Mouse (Mus musculus) spleen, postnatal 10 days (tissue): Measurements from ENCODE around the gene 3110001I22Rik.
"Not testable (repeated sequence)": the region's sequence is repeated elsewhere in the genome, so short reads cannot be mapped to it uniquely, and the experiment has no call there.

ENCODE experiments used
- DNase-seq, 2 experiments: peaks; one replicate each; pipeline ENCODE4 v3.0.0; 2021 to 2022; ENCODE audit warnings: low spot score in 2 of 2

The 3110001I22Rik gene

GRCm38 (mm10) chr16:13671685-13672385 is at the start of gene 3110001I22Rik, which contains the start of gene Bfar:
Gene 3110001I22Rik, plus strand, starts transcription at chr16:13671929.
Gene Bfar, plus strand, starts transcription at chr16:13671858.
- DNase-seq: peak; percentile 77 to 91

- no peak for DNase-seq
Measured at GRCm38 (mm10) chr16:13628345-13628744, 43.4 kb upstream of the 3110001I22Rik start.

- not testable (repeated sequence) for DNase-seq
Measured at GRCm38 (mm10) chr16:13638198-13638597, 33.5 kb upstream of the 3110001I22Rik start.

DNA sequence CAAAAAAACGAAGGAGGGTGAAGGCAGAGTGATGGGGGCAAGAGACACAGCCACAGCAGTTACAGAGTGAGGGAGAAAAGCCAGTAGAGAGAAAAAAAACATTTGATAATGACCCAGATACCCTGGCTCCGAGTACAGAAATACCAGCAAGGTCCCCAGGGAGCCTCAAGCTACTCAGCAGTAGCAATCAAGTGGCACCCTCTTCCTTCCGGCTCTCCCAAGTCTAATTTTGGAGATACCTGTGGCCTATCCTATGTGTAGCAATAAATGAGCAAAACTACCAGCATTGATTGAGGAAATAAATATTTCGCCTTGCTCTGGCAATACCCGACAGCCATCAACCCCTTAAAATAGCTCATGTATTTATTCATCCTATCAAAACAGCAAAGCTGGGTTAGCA is 32.2 kb upstream of the 3110001I22Rik start:
- peak in 1 of 2 experiments; percentile 18 for DNase-seq

GRCm38 (mm10) chr16:13640064-13640463 is 31.7 kb upstream of the 3110001I22Rik start:
- peak in 1 of 2 experiments; percentile 43 for DNase-seq

DNA sequence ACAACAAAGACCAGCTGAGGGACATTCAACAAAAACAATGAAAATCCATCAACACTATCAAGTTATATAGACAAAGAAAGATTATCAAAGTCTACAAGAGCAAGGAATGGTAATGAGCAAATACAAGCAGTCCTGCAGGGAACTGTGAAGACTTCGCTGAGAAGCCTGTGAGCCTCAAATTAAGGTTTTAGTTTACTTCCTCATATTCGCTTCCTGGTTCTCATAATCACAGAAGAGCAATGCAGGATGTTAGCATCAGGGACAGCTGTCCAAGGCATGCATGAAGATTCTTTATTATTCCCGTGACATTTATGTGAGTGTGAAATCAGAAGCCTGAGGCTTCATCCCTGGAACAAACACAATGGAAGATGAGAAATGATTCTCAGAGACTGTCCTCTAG is 27.3 kb upstream of the 3110001I22Rik start:
- DNase-seq: no peak

DNA sequence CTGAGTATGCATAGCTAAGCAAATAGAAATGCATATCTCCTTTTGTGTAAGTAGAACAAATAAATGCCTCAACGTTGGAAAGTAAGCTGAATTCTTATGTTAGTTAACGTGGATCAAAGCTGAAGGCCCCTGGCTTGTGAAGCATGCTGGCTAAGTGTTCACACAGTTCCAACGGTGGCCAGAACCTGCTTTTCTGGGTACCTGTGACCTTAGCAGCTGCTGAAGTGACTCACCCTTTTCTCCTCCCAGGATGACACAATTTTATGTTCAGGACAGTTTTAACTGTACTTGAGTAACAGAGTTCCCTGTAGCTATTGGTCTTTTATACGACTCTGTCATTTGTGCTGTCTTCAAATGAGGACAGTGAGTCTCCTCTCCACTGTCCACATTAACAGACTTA is 25.8 kb upstream of the 3110001I22Rik start:
- DNase-seq: no peak

- DNase-seq: no peak
Measured at GRCm38 (mm10) chr16:13658886-13659285, 12.8 kb upstream of the 3110001I22Rik start.

DNA sequence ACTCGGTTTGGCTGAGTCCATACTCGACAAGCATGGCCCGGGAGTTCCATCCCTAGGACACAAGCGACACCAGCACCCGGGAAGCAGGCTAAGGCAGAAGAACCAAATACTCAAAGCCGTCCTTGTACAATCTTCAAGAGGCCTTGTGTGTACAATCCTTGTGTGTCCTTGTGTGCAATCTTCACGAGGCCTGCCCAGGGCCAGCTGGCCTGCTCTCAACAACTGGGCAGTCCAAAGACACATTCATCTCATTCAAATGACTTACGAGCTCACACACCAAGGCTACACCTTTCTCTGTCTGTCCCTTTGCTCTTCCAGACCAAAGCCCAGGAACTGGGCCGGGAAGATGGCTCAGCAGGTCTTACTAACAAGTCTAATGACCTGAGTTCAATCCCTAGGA is 11.0 kb upstream of the 3110001I22Rik start:
- no peak for DNase-seq

GRCm38 (mm10) chr16:13667878-13668343 is 3.8 kb upstream of the 3110001I22Rik start, which contains the start of gene Parn:
Gene Parn, minus strand, starts transcription at chr16:13668170.
- peak; percentile 86 to 94 for DNase-seq

DNA sequence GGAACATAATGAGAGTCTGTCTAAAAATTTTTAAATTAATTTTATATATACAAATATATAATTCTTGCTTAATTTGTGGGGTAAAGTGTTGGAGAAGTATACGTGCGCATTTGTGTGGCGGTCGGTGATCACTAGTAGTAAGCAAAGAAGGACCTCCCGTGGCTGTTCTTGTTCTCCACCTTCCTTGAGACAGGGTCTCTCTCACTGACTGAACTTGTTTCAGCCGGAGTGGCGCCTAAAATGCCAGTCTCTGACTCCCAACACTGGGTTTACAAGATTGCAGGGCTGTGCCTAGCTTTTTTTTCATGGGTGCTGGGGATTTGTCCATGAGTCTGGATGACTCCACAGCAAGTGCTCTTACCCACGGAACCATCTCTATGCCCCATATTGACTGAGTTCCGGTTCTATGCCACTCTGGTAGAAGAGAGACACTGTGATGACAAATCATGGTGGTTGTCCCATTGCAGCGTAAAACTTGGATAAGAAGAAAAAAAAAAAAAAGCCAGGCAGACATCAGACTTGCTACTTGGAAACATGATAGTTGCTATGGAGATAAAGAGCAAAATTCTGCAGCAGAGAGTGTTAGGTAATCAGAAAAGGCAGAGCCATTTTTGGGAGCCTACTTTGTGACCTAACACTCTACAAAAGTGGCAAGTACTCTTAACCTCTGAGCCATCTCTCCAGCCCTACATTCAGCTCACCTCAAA is 3.2 kb upstream of the 3110001I22Rik start:
- peak in 1 of 2 experiments; percentile 15 for DNase-seq

DNA sequence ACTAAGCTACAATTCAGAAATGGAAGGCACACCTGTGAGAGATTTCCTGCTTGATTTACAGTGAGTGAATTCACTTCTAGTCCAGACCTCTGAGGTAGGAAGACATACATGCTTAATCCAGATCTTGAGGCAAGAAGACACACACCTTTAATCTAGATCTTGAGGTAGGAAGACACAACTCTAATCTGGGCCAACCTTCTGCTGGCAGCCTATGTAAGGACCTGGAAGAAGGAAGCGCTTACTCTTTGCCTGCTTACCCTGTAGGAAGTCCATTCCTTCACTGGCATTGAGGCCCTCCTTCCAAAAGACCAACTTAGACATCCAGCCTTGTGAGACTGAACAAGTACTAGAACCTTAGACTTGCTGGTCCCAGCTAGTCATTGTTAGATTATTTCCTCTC is 2.4 kb upstream of the 3110001I22Rik start:
- no peak for DNase-seq

DNA sequence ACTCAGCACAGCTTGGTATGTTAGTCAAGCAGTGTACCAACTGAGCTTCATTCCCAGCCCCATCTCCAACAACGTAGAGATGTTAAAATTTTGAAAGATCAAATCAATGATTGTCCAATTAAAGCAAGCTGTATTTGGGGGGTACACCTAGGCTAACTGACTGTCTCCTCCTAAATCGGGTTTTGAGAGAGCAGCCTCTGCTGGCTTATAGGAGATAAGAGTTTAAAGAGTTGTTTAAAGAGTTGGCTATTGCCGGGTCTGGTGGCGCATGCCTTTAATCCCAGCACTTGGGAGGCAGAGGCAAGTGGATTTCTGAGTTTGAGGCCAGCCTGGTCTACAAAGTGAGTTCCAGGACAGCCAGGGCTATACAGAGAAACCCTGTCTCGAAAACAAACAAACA is 833 bp upstream of the 3110001I22Rik start:
- DNase-seq: peak in 1 of 2 experiments; percentile 11

- DNase-seq: peak; percentile 45 to 78
Measured at GRCm38 (mm10) chr16:13672386-13672898, 713 bp downstream of the 3110001I22Rik start.

GRCm38 (mm10) chr16:13673114-13673513 is 1.4 kb downstream of the 3110001I22Rik start:
- DNase-seq: no peak

DNA sequence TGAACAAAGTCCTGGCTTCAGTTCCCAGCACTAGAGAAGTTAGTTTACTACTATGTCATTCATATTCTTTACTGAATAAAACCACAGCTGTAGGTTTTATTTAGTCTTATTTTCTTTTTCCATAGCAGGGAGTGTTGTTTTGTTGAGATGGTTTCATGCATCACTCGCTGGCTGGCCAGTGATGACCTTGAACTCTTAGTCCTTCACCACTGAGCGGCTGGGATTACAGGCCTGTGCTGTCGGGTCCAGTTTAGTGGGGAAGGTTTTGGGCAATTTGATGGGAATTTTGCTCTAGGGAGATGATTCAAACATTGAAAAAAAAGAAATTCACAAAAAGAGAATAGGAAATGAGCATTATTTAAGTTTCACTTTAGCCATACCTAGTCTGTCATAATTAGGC is 2.8 kb downstream of the 3110001I22Rik start:
- DNase-seq: no peak

GRCm38 (mm10) chr16:13678601-13679319 is 7.0 kb downstream of the 3110001I22Rik start:
- DNase-seq: no peak

- no peak for DNase-seq
Measured at GRCm38 (mm10) chr16:13698998-13699397, 27.3 kb downstream of the 3110001I22Rik start.

- no peak for DNase-seq
Measured at GRCm38 (mm10) chr16:13702184-13702583, 30.5 kb downstream of the 3110001I22Rik start.

GRCm38 (mm10) chr16:13704676-13705075 is 32.9 kb downstream of the 3110001I22Rik start:
- no peak for DNase-seq

- no peak for DNase-seq
Measured at GRCm38 (mm10) chr16:13714910-13715309, 43.2 kb downstream of the 3110001I22Rik start.
